Mouse (Mus musculus) layer of hippocampus, adult 11-12 months (tissue): ENCODE results near the gene Nodal.
A peak's percentile ranks its signal among the peaks of the same experiment; 100 is the strongest.

Experiments used
- DNase-seq: peaks from one replicate; pipeline ENCODE4 v3.0.0; 2022; ENCODE audit warnings: low spot score

Gene Nodal

DNA sequence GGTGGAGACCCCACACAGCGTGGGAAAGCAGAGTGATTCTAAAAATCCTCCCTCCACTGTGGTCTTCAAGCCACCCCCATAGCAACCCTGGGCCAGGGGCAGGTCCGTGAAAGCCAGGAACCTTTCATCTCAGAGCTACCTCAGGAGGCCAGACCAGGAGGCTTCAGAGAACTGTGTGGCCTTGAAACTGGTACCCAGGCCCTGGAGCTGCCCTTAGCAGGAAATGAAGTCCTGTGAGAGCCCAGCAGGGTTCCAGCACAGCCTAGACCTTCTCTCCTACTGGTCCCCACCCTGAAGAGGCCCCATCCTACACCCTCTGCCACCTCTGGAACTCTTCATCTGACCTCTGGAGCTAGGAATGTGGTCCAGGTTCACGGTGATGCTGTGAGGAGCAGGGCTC lies 19.6 kb upstream of the Nodal start:
- DNase-seq: no peak

DNA sequence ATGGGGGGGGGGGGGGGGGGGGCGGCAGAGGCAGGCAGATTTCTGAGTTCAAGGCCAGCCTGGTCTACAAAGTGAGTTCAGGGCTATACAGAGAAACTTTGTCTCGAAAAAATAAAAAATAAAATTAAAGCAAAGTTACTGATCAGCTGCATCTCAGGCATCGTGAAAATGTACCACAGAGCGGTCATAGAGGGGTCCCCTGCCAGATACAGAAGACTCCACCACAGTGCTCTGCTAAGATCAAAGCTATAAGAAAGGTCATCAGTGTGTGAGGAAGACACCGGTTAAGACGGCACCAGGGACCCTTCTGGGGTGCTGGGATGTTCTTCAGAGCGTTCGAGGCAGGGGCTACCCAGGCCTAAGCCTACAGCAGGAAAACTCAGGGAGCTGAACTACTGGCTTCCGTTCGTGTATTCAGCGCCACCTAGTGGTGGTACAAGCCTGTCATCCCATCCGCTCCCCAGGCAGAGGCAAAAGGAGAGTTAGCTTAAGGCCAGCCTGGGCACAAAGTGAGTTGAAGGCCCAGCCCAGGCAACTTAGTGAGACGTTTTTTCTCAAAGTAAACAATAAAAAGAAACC lies 18.5 kb upstream of the Nodal start:
- peak; percentile 79 for DNase-seq

DNA sequence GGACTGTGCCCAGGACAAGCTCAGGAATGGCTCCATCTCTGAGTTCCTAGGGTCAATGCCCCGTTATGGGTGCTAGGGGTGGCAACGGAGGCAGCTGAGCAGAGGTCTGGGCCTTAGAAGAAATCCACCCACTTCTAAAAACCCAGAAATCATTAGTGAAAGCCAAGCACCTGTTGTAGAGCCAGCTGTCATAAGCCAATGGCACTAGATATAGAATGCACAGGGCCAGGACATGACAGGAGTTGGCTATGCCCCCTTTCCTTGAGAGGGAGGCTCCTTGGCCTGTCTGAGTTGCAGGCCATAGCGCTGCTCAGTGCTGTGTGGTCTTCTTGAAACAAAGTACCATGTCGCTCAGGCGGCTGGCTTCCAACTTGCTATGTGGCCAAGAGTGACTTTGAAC lies 17.4 kb upstream of the Nodal start:
- no peak for DNase-seq

DNA sequence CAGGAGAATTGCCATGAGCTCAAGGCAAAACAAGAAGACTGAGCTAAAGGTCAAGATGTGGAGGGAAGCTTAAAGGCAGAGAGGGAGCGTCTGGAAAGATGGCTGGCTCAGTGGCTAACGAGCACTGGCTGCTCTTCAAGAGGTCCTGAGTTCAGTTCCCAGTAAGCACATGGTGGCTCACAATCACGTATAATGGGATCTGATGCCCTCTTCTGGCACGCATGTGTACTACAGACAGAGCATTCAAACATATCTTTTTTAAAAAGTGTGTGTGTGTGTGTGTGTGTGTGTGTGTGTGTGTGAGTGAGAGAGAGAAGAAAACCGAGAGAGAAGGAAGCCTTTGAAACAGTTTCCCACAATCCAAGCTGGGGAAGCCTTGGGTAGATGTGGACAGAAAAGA lies 15.3 kb upstream of the Nodal start:
- no peak for DNase-seq

DNA sequence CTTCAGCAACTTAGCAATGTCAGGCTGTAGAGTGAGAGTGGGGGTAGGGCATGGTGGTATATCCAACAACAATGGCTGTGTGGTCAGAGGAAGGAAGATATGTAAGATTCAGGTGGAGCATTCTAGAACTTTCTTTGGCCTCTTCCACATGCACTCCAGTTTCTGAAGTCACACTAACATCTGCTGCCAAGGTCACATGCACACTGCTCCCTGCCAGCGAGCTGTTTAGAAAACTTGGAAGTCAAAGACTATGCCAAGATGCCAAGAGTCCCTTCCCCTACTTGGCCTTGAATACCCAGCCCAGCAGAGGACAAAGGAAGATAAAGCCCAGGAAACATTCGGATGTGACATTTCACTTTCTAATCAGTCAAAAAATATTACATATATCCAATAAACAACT lies 14.9 kb upstream of the Nodal start:
- no peak for DNase-seq

DNA sequence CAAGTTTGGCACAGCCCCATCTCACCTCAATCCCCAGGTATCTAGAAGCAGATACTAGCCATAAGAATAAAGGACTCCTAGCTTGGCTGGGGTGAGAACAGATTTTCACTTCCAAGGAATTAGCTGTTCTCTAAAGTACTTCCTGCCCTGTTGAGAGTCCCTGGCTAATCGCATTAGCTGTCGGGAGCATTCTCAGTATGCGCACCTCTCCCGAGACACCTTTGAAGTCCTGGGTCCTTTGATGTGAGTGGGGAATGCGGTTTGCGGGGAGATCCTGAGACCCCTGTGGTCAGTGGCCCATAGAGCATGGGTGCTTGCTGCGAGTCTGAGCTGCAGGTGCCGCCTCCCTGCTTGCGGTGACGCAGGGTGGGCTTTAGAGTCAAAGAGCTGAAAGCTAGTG lies 11.8 kb upstream of the Nodal start:
- DNase-seq: no peak

DNA sequence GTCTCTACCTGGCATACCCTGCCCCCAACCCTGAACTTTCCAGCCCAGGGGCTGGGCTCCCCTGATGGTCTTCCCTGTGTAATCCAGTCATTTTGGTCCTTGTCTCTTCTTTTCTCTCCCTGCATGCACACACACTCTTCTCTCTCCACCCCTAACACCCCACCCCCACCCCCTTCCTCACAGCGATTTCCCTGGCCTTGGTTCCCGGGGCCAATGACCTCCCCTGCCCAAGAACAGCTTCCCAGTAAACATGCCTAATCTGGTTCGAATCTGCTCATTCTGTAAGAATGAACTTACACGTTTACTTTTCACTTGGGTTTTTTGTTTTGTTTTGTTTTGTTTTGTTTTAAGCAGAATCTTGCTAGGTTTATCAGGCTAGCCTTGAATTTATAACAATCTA lies 8.0 kb upstream of the Nodal start:
- DNase-seq: no peak

DNA sequence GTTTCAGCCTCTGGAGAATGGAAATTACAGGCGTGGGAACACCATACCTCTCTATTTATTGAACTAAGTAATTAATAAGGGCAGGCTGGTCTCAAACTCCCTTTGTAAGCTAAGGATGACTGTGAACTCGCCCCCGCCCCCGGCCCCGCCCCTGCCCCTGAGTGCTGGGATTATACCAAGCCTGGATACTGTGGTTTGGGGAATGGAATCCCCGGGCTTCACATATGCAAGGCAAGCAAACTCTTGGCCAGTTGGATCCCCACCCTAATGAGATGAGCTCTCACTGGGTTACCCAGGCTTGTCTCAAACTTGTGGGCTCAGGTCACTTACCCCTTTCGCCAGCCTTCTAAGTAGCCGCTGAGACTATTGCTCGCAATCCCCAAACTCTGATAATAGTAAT lies 7.6 kb upstream of the Nodal start:
- DNase-seq: no peak

DNA sequence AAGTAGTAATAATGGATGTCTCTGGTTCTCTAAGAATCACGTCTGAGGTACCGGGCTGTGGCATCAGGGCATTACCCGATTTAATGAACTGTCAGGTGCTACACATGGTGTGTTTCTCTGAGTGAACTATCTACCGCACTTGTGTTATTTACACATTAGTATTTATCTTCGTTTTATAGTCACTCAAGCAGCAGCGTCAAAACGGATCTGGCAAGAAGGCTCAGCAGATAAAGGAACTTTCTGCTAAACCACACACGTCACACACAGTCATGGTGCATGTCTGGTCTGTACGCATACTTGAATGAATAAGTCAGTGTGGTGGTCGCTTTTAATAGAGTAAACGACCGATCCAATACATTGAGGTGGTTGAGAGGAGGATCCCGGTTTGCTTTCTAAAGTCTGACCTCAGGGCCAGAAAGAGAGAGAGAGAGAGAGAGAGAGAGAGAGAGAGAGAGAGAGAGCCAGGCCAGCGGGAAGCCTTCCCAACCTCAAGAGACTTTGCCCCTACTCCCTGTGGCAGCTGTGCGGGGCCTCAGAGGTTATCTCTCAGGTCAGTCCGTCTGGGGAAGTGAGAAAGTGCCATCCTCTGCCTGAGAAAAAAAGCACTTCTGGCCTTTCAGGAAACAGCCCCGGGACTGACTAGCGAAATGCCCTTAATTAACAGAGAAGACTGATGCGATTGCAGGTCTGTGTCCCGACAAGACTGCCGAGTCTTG lies 4.7 kb upstream of the Nodal start:
- no peak for DNase-seq

DNA sequence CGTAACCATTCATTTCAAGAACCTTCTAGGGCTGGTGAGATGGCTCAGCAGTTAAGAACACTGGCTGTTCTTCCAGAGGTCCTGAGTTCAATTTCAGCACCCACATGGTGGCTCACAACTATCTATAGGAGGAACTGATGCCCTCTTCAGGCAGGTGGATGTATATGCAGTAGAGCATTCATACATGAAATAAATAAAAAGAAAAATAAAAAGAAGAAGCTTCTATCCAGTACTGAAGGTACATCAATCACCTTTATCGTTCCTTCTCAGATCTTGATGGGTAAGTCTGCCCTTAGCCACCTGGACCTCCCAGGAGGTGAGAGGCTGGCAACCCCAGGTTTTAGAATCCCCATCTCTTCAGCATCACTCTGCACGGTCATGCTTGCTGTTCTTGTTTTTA lies 2.5 kb upstream of the Nodal start:
- no peak for DNase-seq

DNA sequence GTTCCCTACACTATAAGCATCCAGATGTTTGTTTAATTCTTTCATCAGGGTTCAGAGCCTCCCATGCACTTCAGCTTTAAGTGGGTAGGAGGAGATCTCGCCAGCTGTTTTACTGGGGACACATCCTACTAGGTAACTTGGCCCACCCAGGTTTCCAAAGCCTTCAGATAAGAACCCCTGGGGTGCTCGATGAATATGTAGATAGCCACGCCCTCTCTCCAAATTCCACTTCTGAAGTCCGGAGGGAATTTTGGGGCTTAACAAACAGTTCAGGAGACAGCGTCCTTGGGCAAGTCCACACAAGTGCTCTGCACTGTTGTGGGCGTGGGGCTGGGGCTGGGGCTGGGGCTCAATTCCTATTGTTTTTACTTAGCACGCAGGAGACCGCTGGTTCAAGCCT lies 1.9 kb upstream of the Nodal start:
- no peak for DNase-seq

DNA sequence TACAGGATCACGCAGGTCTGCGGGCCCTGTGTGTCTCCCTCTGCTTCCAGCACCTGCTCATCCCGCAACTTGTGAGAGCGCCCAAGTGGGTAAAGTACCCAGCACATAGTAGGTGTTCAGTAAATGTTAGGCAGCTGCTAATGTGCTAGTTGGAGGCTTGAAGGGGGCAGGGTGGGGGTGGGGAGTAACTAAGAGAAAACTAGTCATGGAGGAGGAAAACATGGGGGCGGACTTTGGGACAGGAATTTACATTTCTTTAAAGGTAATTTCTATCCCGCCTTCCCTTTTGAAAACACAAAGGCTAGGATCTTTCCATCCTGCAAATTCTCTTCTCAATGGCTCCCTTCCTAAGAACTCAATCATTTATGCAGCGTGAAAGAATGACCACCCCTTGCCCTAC lies 1.2 kb upstream of the Nodal start:
- DNase-seq: no peak

DNA sequence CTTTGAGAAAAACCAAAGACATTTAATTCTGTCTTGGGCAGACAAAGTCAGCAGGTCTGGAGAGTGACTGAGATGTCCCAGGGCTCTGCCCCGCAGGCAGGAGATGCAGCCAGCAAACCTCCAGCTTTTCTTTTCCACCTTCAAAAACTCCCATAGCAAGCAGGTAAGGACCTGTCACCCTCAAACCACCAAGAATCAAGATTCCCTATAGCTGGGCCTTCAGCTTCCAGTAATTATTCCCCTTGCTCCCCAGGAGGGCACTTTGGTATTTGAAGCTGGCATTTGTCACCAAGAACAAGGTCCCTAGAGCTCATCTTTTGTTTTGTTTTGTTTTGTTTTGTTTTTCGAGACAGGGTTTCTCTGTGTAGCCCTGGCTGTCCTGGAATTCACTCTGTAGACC lies 726 bp upstream of the Nodal start:
- DNase-seq: no peak

DNA sequence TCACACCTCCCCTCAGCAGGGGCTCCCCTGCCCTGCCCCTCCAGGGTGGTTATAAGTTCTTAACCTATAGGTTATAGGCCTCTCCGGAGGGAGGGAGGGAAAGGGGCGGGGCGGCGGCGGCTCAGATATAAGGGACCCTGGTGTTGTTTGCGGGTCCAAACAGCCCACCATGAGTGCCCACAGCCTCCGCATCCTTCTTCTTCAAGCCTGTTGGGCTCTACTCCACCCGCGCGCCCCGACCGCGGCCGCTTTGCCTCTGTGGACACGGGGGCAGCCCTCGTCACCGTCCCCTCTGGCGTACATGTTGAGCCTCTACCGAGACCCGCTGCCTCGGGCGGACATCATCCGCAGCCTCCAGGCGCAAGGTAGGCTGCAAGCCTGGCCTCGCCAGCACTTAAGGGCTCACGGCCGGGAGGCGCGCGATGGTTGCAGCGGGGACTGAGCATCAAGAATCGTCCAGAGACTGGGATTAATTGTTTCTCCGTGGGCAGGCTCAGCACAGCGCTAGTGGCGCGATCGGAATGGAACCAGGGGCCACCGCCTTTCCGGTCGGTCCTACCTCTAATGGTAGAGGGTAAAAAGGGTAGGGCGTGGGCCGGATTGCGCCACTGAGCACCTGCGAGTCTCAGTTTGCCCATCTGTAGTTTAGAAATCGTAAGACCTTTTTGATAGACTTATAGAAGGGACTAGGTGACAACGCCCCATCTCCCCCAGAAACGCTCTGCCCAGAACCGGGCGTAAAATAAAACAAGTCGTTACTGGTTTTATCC lies 544 bp downstream of the Nodal start:
- no peak for DNase-seq

DNA sequence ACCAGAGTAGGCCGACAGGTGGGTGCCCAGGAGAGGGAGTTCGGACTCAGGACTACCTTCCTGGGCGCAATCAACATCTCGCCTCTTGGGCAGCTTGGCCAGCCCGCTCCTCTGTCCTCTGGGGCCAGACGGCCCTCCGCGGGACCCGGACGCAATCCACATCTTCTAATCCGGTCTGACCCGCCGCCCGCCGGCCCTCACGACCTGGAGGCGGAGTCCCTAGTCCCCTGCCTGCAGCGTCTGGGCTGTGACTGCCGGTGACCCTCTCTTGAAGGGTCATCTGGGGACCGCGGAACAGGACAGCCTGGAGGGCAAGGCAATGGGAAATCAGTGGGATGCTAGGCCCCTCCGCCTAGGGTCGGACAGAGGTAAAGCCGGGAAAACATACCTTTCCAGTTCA lies 1.4 kb downstream of the Nodal start:
- no peak for DNase-seq

DNA sequence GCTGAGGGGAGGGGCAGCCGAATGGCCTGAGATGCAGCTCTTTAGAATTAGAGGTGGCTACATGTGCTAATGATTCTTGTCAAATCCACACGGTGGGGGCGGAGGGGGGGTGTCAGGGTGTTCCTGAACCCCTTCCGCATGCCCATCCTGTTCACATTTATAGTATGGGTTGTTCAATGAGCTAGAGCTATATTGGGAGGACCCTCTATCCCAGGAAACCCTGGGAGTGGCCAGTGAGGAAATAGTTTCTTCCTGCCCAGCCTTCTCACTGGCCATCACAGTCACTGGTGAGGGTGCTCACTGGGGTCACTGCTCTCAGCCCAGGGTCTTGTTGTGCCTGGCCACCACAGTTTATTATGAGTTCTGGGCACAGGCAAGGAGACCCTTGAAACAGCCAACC lies 2.2 kb downstream of the Nodal start:
- no peak for DNase-seq

DNA sequence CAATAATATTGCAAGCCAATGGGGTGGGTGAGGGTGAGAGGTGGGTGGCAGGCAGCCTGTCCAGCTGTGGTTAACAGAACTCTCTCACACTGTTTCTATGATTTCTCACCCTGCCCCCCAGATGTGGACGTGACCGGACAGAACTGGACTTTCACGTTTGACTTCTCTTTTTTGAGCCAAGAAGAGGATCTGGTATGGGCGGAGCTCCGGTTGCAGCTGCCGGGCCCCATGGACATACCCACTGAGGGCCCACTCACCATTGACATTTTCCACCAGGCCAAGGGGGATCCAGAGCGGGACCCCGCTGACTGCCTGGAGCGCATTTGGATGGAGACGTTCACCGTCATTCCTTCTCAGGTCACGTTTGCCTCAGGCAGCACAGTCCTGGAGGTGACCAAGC lies 5.1 kb downstream of the Nodal start:
- no peak for DNase-seq

DNA sequence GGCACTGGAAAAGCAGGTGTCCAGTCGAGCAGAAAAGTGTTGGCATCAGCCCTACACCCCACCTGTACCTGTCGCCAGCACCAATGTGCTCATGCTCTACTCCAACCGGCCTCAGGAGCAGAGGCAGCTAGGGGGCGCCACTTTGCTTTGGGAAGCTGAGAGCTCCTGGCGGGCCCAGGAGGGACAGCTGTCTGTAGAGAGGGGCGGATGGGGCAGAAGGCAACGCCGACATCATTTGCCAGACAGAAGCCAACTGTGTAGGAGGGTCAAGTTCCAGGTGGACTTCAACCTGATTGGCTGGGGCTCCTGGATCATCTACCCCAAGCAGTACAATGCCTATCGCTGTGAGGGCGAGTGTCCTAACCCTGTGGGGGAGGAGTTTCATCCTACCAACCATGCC lies 5.5 kb downstream of the Nodal start:
- DNase-seq: no peak

DNA sequence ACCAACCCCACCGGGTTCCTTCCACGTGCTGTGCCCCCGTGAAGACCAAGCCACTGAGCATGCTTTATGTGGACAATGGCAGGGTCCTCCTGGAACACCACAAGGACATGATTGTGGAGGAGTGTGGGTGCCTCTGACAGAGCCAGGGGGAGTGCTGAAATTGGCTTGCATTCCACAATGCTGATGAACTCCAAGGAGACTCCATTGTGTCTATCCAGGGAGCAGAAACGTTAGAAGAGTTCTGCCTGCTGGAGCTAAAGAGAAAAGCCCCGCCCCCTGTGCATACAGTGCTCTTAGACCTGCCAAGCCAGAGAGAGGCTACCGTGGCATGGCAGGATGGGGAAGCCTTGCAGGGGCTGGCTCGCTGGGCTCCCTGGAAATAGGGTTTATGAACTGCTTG lies 6.7 kb downstream of the Nodal start:
- no peak for DNase-seq

DNA sequence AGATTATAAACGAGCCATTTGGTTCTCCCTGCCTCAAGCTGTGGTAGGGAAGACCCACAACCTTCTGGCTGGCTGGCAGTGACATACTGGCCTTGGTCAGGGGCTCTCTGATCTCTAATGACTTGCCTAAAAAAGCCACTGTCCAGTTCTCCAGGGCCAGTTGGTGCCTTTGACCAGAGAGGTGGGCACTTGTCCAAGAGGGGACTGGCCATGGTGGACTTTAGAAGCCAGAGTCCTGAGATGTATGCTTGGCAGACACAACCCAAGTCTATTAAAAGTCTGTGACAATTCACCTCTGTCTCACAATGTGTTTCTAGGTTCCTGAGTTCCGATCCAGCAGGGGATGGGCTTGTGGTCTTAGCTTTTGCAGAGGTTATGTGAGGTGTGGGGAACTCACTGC lies 7.3 kb downstream of the Nodal start:
- DNase-seq: no peak

DNA sequence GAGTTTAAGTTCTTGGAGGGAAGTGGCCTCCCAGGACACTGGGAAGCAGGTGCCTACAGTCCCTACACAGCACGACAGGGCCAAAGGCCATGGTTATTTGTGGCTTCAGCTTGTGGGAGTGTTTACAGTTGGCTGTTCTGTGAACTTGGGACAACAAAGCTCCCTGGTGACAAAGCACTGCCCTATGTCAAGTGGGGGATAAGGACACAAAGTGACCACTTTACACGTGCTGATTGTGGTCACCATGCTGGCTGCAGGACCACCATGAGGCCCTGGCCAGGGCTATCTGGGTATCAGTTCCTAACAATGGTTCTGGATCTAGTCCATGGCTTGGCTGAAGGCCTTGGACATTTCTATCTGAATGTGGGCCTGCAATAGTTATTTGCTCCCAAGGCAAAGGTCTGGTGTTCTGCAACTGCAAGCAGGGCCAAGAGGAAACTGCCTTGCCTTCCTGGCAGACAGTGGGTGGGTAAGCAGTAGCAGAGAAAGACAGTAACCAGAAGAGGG lies 8.5 kb downstream of the Nodal start:
- no peak for DNase-seq

DNA sequence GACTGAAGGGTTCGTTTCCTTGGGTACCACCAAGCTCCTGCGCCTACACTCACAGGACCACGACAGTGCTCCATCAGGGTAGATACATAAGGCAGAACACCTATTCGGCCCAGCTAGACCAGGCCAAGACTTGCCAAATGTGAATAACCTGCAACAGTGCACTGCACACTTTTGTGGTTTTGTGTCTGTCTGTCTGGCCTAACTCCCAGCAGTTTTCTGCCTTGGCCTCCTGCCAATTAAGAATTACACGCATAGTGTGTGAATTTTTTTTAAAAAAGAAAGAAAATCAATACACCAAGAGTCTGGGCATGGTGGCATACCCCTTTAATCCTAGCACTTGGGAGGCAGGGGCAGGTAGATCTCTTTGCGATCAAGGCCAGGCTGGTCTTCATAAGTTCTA lies 10.2 kb downstream of the Nodal start:
- no peak for DNase-seq

DNA sequence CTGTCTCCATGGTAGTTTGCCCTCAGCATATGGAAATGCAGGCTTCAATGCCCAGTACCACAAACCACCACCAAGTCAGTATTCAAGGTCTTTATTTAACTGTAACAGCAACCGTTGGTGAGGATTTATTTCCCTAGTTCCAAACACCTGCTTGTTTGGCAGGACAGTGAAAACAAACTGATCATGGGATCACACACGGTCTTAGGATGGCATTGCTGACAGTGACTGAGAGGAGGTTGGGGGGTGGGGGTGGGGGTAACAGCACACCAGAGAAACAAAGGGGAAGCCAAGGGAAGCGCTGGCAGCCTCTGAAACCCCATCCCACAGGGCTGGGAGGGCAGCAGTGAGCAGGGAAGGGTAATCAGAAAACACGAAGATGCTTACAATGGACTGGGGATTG lies 10.6 kb downstream of the Nodal start:
- DNase-seq: no peak

DNA sequence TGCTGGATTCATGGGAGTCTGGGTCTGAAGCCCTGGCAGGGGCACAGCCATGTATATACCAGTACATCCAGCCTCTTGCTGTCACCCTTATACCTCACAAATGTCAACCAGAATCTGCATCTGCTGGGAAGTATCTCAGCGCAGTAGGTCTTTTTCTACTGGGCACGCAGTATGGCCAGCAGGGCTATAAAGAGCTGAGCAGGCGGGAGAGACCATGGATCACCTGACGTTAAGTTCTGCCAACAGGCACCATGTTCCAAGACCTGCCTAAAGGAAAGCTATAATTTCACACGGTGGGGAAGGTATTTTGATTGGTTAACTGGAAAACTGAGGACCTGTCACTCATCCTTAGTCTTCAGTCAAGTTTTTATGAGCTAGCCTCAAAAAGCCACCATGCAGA lies 11.3 kb downstream of the Nodal start:
- DNase-seq: no peak
